Mouse (Mus musculus) megakaryocyte, adult 5-6 weeks (primary cell): ENCODE measurements around the gene Hjurp. TPM values are rescaled to one million over a fixed set of nuclear protein-coding genes. Genes with fewer than 3 reads are reported as not detected.

Source experiments
- ATAC-seq: 2 replicates; pipeline ENCODE4 v1.8.0; 2016; ENCODE audit warnings: mild to moderate bottlenecking, inconsistent platforms; ENCODE audit not compliant: poor library complexity, severe bottlenecking
- total RNA-seq, 2 experiments: library from RNA; stranded (forward) in 1 of 2; stranded (reverse) in 1 of 2; fragments of 153-499, 151-499 nt in 1 of 2; fragments of 221-1000, 200-1000 nt in 1 of 2; gene quantifications; 2 replicates each; pipeline versions ENCODE4 v1.2.3 to v1.2.4; 2015 to 2017

The Hjurp gene
- total RNA-seq, 2 experiments from 2014 or later: 99.8 to 174 TPM

DNA sequence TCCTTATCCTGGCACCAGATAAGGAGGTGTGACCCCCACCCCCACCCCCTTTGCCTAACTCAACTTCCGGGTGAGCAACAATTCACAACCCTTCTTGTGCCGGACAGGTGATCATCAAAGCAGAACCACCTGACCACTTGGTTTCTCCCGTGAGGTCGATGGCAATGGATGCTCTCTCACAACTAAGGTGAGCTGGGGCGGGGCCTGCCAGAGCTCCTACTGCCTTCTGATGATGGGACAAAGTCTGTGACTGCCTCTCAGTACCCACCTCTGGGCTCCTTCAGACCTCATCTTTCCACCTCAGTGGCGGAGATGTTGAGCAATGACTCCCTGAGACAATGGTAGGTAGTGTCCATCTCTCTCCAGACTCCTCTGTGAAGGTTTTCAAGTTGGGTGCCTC, 31.6 kb downstream of the Hjurp start:
- ATAC-seq: no peak

DNA sequence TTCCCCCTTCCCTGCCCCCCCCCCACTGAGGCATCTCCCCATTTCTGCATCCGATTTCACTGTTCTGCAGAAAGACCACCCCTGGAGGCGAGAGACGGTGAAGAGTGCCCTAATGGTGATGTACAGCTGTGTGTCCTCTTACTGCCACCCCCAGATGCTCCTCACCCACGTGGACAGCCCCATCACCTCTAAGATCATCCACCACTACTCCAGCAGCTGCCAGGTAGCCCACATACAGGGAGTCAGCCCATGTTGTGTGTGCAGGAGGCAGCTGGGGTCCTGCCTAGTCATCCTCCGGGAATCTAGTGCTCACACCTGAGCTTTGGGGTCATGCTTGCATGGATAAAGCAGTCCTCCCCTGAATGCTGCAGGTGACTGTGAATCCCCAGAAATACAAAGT, 33.6 kb downstream of the Hjurp start:
- ATAC-seq: no peak

DNA sequence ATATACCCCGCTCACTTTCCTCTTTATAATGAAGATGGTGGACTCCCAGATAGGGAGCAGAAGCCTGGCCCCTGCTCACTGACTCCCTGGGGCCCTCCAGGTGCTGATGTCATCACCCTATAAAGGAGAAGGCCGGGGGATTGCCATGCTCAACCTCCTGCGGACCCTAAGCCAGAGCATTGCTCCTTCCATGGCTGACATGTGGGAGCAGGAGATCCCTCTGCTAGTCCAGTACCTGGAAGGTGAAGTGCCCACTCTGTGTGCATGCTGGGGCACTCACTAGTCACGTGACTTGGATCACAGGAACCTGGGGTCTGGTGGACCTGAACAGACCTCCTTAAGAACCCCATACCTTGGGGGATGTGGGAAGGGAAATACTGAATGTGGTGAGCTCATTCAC, 36.9 kb downstream of the Hjurp start:
- ATAC-seq: no peak

DNA sequence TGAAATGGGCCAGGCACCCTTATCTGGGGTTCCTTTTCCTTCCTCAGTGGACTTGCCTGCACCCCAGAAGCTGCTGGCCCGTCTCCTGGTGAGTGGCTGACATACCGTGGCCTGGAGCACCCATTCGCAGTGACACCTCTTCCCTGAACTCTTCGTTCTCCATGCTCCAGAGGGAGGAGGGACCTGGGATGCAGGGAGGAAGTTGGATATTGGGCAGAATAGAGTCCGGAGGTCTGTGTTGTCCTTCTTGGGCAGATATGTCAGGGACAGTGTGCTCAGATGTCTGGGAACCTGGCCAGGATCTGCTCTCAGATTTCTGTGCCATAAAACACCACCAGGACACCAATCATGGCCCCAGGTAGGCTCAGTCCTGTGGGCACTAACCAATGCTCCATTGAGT, 37.4 kb downstream of the Hjurp start:
- ATAC-seq: no peak

DNA sequence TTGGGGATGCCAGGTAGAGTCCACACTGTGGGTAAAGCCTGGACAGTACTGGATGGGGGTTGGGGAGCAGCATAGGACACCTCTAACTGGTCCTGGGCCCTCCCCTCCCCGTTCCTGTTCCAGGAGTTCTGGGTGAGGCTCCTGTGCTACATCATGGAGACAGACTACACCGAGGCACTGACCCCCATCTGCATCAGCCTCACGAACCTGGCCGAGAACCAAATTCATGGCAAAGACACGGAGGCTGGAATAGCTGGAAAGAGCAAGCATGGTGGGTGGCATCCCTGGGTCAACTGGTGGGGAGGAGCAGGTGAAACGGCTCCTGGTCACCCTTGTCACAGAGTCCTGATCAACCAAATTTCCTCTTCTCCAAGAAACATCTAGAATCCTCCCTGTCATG, 38.7 kb downstream of the Hjurp start:
- ATAC-seq: no peak

DNA sequence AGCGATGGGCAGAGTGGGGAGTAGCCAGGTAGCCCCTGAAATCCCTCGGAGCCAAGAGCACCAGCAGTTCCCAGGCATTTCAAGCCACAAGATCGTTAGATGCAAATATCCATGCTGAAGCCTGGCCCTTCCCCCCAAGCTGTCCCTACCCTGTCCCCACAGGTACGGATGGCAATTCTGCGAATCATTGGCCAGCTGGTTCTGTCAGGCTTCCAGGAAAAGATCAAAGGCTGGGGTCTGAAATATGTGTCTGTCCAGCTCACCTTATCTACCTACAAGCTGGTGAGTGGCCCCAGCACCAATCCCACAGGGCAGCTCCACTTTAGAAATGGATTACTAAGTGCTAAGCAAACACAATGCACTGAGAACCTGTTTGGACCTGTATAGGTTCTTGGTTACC, 40.1 kb downstream of the Hjurp start:
- ATAC-seq: no peak

DNA sequence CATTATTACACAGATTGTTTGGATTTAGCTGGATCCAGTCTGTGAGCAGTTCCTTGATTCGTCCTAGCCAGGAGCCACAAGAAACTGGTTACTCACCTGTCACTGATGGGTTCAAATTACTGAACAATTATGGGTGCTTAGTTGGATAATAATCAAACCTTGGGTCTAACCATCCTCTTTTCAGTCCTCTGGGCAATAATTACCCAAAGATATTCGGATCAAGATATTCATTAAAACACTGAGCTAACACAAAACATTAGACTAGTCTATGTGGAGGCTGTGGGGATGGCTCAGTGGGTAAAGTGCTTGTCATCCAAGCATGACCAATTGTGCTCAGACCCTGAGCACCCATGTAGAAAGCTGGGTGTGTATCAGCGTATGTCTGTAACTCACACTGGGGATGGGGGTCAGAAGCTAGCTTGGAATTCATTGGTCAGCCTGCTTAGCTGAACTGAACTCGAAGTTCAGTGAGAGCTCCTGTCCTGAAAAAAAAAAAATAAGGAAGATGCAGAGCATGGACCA, 41.5 kb downstream of the Hjurp start:
- no peak for ATAC-seq

DNA sequence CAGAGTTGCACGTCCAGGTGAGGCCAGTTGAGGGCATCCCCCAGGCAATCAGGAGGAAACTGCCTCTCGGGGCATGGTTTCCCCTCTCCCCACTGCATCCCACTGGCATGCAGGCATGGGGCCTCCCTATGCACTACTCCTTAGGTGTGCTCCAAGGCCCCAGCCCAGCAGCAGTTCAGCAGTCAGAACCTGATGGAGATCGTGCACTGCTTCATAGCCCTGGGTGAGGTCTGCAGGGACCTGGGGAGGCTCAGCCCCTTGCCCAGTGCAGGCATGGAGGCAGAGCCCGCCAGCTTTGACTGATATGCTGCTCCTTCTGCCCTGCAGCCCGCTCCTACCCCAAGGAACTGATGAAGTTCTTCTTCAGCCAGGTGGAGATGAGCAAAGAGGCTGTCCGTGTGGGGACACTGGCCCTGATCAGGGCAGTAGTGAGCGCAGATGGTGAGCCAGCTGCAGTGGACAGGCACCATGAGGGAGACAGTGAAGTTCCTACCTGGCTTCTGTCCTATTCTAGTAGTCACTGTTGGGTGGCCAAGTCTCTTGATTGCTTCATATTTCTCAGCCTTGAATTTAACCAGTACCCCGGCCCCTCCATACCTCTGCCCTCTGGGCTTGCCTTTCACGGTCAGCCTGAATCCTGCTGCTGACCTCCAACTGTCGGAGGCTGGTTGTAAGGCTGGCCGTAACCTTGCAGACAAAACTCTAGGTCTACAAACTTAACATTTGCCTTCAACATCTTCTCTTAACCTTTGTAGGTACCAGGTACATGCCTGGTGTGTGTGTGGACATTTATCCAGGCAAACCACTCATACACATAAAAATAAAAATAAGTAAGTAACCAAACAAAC, 42.2 kb downstream of the Hjurp start:
- ATAC-seq: no peak

DNA sequence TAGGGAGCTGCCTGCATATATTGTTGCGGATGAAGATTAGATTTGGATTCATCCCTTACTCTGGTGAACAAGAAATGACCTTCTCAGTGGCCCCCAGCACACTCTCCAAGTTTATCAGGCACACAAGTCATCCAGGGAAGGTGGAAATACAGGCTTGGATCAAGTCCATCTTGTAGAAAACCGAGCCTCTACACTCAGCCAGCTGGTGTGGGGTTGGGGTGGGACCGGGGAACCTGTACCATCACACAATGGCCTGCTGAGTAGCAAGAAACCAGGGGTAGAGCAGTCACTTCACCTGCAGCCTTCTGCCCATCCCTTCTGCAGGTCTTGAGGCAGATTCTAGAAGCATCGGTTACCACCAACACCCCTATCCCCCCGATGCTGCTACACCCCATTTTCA, 42.8 kb downstream of the Hjurp start:
- ATAC-seq: no peak

DNA sequence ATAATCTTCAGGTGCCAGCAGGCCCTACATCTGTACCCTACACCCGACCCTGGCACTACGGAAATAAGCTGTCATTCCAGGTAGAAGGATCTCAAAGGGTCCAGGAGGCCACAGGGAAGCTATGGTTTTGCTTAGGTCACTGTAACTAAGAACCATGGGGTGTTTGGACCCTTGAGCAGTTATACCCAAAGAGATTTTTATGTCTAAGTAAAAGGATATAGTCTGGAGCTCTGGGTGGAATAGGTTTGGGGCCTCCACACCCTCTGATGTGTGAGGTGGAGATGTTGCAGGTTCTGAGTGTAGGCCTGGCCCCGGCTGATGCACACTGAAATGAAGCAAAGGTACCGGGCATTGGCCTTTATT, 43.2 kb downstream of the Hjurp start:
- no peak for ATAC-seq

DNA sequence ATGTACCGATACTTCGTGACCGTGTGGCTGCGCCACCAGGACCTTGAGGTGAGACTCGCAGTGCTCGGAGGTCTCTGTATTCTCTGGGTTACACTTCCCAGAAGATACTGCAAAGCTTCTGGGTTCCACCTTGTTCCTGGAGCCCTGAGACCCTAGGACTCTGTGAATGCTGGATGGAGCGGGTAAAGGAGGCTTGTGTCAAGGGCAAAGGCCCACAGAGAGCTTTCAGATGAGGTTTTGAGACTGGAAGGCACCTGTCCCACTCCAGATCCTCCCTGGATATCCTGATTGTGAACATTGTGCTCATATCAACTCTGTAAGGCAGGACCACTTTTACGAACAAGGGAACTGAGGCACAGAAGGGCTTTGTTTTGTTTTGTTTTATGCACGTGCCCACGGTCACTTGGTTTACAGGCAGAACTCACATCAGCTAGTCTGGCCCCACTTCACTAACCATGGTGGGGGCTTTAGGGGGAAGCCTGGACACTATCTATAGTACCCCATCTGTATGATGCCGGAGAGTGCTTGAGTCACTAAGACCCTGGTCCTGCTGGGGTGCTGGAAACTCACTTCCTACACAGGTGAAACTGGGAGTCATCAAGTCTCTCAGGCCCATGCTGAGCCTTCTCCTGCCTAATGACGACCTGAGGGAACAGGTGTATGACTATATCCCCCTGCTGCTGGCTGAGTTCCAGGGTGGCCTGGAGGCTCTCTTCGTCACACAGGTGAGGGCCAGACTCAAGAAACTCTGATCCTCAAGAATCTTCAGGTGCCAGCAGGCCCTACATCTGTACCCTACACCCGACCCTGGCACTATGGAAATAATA, 43.8 kb downstream of the Hjurp start:
- no peak for ATAC-seq

DNA sequence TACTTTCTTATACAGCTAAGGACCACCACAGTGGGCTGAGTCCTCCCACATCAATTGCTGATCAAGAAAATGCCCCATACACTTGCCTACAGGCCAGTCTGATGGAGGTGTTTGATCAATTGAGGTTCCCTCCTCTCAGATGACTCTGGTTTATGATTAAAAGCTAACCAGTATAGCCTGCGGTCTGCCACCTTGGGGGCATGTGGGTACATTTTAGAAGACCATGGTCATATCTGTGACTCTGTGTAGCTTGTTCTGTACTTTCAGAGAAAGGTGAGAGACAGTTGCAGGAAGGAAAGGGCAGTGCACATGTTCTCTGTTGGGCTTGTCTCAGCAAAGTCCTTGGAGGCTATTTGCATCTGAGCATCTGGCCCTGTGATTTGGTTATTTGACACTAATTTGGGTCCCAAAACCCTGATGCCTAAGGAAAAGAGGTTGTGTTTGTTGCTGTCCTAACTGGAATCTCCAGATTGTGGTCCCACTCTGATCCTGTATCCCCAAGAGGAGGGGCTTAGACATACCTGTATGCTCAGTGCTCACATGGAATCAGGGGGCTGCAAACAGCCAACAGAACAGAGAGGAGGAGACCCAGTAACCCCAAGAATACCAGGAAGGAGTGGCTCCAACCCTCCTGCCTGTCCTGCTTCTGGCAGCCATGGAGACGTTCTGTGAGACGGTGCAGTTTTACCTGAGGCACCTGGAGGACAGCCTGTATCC, 44.6 kb downstream of the Hjurp start:
- no peak for ATAC-seq

DNA sequence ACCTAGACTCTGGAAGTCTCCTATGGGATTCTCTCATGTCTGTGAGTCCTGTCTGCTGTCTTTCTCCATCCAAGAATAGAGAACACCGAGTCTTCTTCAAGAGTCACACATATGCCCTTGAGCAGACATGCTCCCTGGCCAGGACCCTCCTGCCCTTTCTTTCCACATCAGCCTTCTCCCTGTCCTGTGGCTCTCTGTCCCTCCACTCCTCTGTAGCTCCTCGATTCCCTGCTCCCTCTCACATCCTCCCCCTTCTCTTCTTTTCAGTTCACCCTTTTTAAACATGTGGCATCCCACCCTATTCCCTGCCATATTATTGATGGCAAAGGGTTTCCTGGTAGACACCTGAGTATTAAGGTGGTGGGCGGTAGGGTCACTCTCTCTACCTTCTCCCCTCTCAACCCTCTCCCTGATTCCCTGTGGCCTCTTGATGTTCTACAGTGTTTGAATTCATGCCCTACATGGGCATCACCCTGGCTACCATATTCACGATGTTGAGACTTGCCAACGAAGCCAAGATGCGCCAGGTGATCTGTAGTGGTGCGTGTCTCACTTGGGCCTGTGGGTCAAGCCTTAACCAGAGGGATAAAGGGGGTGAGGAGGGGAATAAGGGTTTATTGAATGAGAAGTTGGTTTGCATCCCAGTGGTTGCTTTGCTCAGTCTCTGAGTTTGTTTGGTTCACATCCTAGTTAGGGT, 45.5 kb downstream of the Hjurp start:
- ATAC-seq: no peak

DNA sequence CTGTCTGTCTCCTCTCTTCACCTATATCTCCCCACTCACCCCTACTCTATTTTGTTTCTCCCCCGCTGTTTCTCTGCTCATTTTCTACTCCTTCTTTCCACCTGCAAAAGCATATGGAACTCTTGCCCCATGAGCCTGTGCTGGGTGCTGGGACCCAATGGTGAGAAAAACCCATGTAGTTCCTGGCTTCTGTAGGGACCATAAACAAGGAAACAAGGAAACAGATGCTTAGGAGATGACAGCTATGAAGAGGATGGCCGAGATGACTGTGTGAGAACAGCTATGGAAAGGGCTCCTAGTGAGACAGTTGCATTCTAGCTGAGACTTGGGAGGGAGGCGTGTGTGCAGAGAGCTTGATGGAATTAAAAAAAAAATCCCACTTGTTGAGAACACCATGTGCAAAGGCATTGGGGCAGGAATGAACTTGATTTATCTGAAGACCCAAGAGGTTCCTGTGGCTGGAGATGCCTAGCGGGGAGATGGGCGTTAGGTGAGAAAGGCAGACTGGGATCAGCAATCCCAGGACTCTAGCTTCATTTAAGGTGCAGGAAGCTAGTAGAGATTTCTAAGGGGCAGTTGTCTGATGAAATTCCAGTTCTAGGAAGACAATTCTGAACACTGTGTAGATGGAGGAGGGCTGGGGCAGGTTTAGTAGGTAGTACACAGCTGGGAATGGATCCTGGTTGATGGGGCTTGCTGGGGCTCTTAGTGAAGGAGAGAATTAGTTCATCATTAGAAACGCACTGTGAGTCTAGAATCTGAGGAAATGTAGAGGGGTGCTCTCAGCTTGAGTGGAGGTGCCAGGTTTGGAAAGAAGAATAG, 46.2 kb downstream of the Hjurp start:
- no peak for ATAC-seq

DNA sequence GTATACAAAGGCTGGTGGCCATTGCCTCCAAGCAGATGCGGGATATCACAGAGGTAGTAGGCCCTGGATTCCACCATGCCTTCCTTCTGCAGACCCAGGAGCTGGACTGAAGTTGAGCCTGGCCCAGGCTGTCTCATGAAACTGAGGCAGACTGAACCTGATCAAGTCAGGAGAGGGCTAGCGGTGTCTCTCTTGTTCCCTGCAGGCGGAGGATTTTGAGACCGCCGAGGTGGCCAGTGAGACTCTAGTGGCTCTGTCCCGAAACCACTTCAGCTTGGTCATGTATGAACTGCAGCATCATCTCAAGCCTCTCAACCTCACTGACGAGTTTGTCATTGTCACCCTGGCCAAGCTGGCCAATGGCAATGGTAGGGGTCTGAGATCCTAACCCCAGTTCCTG, 47.0 kb downstream of the Hjurp start:
- ATAC-seq: no peak

DNA sequence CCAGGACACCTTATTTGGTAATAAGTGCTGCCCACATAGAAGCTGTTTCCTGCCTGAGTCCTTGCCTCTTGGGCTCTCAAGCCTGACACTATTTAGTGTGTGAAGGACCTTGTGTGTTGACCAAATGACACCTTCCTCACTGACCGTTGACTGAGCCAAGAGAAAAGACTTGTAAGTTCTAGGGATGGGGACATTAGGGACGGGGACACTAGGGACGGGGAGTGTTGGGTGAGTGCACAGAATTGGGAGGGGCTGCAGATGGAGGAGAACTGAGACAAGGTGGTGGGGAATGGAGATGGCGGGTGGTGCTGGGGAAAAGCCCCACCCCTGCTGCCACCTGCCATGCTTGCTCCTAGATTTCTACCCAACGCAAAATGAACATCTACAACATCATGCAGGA, 47.4 kb downstream of the Hjurp start:
- ATAC-seq: no peak

DNA sequence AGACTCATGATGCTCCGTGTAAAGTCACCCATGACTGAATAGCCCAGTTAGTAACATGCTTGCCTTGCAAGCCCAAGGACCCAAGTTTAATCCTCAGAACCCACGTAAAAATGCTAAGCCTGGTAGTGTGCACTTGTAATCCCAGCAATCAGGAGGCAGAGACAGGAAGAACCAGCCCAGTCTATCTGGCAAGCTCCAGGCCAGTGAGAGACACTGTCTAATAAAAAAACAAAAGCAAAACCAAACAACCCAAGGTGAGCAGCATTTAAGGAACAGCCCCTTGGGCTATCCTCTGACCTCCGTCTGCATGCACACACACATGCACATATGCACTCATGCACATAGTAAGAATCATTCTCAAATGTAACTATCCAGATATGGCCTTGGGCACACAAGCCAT, 47.9 kb downstream of the Hjurp start:
- ATAC-seq: no peak

DNA sequence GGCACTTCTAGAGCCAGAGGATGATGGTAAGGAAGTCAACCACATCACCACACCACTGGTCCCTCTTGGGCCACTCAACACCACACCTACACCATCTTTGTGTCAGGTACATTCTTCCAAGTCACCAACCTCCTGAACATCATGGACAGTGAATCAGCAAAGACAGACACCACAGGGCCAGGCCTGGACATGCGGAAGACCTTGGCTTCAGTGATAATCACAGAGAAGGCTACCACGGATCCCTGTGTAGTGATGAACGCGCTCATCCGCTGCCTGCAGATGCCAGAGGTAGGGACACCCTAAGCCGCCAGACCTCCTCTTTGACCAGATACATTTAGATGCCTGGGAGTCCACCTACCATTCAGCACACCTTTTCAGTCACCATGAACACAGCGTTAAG, 49.3 kb downstream of the Hjurp start:
- ATAC-seq: no peak

DNA sequence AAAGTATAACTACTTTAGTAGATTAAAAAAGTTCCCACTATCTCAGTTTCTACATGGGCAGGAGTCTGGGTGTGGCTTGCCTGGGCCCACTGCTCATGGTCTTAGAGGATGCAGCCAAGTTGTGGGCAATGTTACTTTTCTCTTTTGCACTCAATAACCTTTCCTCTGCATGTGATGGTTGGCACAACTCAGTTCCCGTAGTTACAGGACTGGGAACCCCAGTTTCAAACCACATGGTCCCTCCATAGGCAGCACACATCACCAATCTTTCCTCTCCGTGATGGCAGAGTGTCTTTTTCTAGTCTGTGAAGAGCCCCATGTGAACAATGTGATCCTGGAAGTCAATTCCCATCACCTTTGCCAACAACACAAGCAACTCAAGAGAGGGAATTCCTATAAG, 50.0 kb downstream of the Hjurp start:
- ATAC-seq: peak; percentile 36
